Mouse (Mus musculus) frontal cortex, postnatal 14 days (tissue): ENCODE data around the gene Aspg.
A peak's percentile ranks its signal among the peaks of the same experiment; 100 is the strongest.

ENCODE experiments used
- DNase-seq, 2 experiments: peaks; one replicate each; pipeline ENCODE4 v3.0.0; 2022; ENCODE audit warnings: low spot score in 2 of 2

The Aspg gene

DNA sequence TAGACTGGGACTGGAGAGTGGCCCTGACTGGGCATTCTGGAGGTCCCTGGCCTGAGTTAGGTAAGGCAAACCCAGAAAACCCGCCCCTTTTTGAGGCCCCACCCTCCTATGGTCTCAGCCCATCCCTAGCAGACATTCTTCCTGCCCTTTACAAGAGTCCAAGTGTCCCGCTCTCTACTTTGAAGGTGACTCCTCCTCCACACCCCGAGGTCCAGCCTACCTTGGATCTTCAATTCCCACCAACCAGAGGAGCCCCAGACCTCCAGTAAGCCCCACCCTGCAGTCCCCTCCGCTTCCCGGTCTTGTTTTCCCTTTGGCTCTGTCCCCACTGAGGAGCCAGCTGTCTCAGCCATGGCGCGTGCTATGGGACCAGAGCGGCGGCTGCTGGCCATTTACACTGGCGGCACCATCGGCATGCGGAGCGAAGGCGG is at the start of gene Aspg:
TSS of gene Aspg (plus strand) at position 139 of the 431 bp plus-strand sequence.
- DNase-seq, result no peak

DNA sequence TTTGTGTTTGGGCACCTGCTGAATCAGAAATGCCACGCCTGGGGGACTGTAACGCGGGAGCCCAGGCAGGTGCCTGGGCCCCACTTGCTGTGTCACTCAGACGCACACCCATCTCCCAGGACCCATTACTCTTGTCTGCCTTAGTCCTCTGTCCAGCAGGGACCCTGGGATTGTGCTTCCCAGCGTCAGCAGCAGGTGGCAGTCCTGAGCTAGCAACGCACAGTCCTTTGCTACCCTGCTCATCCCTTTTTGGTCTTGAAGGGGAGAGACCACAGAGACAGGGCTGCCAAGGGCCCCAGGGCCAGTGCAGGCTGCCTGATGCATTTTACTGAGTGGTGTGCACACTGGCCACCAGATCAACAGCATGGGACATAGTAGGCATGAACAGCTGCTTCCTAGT is 28.8 kb upstream of the Aspg start:
- DNase-seq, result peak in 1 of 2 experiments; percentile 64

DNA sequence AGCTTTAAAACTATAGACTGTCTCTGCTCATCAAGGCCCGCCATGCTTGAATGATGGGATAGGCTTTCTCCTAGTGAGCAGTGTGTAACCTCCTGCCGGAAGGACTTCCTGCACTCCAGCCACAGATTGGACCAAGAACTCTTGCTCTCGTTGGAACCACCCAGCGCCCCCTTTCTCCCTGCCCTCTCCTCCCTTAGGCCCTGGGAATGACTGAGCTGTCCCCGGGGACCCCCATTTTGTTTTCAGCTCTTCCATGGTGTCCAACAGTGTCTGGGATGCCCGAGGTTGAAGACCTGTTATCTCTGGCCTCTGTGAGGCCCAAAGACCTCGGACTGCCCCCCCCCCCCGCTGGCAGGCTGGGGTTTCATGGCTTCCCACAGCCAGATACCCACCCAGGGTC is 26.6 kb upstream of the Aspg start:
- DNase-seq, result no peak

DNA sequence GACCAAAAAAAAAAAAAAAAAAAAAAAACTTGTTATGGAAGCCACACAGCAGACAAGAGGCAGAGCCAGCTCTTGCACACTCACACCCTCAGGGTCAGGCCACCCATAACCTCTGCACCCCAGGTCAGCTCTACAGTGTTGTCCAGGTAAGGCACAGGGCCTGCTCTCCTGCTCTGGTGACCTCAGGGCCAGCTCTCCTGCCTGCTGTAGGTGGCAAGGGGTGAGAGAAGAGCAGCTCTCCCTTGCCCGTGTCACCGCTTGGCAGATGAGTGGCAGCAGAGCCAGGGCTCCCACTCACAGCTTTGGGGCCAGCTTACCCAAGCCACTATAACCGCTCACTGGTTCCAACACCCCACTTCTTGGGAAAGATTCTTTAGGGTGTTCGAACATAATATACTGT is 25.6 kb upstream of the Aspg start:
- DNase-seq, result no peak

DNA sequence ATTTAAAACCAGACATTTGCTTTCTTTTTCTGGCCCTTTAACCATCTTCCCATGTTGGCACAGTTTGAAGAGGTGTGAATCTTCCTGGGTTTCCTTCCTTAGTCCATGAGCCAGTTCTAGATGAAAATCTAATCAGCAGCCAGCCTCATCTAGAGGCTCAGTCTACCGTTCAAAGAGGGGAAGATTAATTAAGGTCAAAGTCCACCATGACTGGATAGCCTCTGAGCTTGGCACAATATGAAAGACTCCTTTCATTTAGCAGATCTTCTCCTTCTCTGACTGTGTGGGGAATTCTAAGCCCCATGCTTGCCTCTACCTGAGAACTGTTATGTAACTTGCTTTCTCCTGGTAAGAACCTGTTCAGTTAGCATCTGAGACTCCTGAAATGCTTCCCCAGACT is 24.2 kb upstream of the Aspg start:
- DNase-seq, result no peak

DNA sequence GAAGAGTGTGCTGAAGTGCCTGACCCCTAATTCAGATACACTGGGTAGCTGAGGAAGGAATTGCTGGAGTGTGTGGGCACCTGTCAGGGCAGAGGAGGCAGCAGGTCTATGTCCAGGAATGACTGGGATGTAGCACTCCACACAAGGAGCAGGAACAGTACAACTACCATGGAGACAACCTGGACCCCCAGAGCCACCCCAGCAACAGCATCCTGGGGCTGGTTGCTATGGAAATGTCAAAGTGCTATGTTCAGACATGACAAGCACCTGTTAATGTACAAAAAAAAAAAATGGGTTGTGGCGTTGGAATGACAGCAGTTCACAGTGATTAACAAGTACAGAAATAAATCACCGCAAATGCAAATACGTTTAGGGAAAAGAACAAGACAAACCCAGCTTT is 20.2 kb upstream of the Aspg start:
- DNase-seq, result no peak

DNA sequence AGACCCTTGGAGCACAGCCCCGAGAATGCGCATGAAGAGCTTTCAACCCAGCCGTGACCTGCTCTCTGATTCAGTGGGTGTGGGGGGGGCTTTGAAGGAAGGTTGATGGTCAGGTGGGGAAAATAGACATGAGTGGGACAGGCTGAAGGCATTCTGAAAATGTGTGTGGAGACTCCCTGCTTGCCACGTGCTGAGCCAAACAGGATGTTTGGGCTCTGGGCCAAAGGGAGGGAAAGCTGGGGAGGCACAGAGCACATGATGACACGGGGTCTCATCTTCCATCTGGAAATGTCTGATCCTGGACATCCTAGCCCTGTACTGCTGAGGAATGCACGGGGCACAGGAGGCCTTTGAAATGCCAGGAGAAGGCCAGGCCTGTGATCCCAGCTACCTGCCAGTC is 19.8 kb upstream of the Aspg start:
- no peak for DNase-seq

DNA sequence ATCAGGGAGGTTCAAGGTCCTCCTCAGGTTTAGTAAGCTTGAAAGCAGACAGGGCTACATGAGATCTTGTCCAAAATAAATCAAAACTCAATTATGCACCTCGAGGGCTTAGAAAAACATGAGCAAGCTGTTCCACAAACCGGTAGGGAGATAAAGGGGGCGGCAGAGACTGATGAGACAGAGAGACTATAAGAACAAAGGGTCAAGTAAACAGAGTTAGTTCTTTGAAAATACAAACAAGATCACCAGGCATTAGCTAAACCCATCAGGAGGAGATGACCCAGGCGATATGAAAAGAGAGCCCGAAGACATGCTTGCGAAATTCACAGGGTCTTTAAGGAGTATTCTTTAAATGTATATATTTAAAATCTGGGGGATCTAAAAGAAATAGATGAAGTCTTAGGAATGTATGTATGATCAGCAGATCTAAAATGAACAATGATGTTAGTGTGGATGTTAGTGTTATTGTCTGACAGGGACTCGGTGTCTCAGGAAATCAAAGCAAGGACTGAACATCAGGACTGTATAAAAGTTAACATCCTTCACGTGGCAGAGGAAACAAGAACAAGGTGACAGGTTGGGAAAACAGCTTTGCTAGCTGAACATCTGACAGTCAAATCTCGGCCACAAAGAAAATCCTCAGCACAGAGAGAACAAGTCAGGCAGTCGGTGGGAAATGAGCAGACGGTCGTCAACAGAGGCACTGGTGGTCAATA is 17.7 kb upstream of the Aspg start:
- DNase-seq, result no peak

DNA sequence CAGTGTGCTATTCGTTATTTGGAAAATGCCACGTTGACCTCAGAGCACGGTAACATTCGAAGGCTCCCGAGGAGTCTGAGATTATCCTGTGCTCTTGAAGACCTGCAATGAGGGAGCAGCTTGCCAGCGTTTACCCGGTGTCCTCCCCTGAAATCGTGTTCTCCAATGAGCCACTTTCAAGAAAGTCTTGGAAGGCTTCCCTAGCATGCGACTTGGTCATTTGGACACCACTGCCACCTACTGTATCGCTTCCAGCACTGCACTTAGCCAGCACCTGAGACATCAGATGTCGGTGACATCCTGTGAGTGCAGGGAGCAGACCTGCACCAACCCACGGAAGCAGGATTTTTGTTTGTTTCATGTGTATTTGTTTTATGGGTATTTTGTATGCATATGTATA is 15.4 kb upstream of the Aspg start:
- DNase-seq, result peak; percentile 68 to 72

DNA sequence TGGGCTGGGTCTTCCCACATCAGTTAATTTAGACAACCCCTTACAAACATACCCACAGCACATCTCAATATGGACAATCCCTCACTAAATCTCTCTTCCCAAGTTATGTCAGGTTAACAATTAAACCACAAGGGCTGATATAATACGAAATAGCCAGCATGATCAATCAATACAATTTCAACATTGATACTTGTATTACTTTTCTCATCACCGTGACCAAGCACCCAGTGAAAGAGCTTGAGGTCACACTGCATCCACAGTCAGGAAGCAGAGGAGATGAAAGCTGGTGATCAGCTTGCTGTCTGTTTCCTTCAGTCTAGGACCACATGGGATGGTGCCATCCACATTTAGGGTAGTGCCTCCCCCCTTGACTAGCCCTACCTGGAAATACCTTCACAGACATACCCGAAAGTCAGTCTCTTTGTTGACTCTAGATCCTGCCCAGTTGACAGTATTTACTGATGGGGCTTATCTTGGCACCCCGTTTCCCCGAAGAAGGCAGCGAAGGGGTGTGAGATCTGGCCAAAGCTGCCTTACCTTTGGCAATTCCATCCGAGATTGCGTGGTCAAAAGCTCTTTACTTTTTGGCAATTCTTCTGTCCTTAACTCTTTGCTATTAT is 12.1 kb upstream of the Aspg start:
- DNase-seq, result no peak

DNA sequence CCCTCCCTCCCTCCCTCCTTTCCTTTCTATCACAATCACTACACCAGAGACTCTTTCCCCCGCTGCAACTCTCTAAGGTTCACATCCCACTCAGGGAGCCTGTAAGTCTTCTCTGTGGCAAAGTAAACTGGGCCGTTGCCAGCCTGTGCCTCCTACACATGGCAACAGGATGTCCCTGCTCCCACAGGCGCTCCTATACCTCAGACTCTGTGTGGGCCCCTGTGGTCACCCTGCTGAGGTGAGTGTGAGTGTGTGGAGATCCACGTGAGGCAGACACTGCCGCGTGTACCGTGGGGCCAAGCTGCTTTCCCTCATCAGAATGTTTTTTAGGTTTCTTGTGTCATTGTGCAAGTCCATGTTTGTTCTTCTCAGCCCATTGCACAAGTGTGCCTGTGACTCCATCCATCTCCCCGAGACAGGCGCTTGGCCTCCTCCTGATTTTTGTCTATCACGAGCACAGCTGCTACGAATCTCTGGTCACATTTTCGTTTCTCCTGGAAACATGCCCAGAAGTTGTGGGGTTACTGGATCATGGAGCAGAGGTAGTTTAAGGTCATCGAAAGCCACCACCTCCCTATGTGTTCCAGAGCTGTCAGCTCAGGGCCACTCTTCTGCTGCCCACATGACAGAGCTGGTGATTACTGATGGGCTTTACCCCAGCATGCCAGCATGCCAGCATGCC is 10.3 kb upstream of the Aspg start:
- no peak for DNase-seq

DNA sequence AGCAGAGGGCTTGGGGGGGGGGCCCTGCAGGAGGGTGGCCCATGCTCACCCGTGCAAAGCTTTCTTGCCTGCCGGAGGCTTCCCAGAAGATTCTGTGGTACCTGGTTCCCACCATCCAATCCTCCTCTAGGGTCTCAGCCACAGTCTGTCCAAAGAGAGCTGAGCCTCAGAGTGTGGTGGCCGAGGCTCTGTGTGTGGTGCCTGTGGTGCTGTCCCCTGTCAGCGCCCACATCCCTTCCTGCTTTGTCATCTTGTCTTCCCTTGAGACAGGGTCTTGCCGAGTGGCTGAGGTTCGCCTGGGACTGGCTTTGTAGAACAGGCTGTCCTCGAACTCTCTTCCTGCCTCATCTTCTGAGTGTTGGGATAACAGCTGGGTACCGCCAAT is 9.8 kb upstream of the Aspg start:
- no peak for DNase-seq

DNA sequence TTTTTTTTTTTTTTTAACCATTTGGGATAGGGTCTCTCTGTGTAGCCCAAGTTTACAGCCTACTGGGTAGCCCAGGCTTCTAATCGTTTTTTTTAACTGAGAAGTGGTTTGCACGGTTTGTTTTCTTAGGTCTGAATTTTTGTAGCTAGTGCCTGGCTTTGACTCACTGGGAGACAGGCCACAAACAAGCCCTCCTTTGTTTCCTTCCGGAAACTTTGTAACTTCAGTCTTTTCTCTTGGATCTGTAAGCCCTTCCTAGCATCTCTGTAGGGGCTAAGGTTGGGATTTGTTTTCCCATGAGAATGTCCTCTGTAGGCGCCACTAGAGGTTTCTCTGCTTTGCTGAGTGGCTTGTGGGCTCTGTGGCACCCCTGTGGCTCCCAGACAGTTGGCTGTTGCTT is 6.4 kb upstream of the Aspg start:
- no peak for DNase-seq

DNA sequence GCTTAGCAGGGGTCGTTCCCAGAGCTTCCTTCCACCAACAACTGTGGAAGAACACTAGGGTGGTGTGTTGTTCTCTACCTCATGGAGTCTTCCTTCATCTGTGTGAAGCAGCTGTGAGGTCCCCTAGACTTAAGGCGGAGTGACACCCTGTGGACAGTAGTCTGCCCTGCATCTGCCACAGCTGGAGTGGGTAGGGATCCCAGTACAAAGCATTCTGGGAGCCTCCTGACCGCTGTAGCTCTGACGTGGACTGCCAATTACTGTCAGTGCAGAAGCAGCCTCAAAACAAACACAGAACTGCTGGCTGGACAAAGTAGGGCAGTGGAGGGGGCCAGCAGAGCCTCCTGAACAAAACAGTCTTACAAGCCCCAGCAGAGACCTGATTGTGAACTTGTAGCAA is 5.4 kb upstream of the Aspg start:
- DNase-seq, result no peak

DNA sequence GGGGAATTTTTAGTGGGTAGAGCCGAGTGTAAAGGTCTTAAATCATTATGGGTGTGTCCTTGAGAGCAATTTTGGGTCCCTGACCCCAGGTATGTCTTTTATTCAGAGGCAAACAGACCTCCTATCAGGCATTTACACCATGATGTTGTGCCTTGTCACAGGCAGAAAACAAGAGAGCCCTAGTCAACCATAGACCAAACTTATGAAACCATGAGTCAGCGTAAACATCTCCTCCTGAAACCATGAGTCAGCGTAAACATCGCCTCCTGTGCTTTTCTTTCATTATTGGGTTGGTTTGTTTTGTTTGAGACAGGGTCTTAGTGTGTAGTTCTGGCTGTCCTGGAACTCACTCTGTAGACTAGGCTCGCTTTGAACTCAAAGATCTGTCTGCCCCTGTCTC is 3.3 kb upstream of the Aspg start:
- no peak for DNase-seq

DNA sequence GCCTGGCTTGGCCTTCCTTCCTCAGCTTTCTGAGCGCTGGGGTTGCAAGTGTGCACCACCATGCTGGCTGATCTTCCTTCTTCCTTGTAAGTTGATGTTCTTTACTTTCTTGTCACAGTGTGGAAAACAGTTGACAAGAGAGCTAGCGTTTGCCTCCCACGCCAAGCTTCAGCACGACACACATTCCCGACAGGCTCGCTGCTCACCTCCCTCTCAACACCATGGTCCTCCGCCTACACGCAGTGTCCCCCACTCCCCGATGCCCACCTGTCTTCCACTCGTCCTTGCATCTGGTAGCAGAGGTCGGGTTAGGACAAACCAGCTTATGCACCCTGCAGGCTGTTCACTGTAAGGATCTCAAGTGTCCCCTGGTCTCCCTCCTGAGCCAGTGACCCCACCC is 1.6 kb upstream of the Aspg start:
- no peak for DNase-seq

DNA sequence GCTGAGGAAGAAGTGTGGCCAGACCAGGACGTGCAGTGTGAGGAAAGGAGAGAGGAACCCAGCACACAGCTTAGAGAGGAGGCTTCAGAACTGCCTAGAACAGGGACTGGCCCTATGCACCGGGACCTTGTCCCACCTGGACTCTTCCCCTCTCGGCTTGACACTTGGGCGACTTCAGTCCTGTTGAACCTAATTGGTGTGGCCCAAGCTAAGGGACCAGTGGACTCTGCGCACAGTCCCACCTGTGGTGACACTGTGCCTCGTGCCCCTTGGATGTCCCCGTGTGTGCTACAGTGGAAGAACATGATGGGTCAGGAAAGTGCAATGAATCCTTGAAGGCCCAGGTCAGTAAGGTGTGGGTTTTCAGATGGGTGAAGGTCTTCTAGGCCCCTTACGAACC is 1.2 kb downstream of the Aspg start:
- no peak for DNase-seq

DNA sequence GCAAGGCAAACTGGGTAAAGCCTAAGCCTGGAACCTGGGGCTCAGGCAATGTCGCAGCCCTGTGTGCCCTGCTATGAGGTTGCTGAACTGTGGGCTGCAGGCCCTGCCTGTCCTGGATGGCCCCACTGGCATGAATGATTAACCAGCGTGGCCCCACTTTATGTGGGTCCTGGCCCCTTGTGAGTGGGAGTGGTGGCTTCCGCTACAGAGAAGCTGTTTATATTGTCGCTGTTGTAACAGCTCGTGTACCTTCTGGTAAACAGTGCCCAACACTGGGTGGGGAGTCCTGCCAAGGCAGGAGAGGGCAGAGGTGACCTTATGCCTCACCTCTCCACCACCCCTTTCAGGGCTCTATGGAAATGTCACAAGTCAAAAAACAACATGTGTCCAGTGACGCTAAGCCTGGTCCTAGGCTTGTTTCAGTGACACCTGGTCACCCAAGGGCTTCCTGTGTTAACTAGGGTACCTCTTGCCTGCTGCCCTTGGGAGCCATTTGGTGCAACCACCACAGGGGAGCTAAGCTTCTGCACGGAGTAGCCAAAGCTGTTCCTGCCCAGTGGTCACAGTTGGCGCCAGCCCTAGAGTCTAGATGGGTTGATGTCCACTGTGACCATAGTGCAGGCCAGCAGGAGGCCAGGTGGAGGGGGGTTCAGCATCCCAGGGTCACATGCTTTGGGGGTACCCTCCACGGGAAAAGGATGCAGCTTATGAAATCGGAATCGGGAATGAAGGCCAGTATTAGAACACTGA is 2.4 kb downstream of the Aspg start:
- DNase-seq, result no peak

DNA sequence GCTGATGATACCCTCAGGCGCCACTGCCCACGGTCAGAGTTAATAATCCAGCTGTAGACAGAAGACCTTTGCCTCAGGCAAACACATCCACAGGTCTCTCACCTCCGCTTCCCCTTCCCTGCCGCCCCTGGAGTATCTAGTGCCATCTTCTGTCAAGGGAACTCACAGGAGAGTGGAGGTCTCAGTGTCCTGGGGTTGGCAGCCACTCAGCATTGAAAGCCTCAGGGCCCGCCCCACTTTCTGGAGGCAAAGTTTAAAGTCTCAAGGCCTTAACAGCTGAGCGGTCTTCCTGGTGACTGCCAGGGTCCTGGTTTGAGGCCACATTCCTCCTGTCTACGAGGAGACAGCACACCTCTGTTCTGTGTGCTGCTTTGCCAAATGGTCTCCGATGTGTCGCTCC is 3.2 kb downstream of the Aspg start:
- no peak for DNase-seq

DNA sequence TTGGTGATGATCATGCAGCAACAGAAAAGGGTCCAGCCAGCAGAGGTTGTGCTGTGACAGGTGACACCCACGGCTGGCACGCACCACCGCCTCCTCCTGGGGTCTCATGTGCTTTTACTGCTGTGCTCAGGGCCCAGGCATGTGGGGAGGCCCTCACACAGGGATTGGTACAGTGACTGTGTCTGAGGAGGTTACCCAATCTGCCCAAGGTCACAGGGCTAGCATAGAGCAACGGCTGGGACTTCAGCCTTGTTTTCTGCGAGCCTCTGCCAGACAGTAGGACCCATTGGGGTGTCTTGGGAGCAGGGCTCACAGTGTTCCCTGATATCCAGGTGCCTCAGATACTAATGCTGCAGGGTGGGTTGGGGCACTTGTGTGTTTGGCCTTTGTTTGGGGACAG is 4.8 kb downstream of the Aspg start:
- no peak for DNase-seq

DNA sequence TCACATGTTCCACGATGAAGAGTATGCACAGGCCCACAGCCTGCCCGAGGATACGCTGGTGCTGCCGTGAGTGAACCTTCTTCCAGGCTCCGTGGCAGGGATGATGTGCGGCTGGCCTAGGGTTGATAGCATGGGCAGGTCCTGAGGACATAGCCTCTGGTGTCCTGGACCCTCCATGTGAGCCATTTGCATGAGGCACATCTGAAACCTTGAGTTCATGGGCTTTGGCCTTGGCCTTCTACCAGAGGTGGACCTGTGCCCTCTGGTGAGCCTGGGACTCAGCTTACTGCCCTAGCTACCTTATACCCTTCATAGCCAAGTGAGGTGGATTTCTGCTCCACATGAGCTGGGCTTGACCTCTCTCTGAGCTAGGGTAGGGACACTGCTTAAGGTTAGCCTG is 5.8 kb downstream of the Aspg start:
- DNase-seq, result no peak

DNA sequence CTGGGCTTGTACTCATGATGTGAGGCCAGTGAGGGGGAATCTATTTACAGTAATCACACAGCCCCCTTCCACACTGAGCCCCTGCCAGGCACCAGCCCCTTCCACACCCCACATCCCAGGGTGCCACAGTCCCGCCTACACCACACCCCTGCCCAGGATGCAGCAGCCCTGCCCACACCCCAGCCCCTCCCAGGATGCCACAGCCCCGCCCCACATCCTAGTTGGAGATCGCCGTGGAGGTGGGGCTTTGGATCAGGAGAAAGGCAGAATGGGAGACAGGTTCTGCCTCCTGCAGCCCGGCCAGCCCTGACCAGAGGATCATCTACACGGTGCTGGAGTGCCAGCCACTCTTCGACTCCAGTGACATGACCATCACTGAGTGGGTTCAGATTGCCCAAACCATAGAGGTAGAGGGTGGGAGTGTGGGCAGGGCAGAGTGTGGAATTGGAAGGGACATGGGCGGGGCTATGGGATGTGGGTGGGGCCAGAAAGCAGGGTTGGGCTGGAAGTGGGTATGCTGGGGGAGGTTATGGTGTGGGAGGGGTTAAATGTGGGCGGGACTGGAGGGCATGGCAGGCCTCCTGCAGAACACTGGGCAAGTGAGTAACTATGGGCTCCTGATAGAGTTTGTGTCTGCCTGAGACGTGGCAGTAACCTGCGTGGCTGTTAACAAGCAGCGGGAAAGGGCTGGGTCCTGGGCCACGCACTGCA is 6.4 kb downstream of the Aspg start:
- DNase-seq, result no peak
